In genomic region chr9:19621843-19622822, GRCm38 (mm10) we compare ENCODE assay signal across 8 mouse cellular contexts. TPM values are rescaled to one million over a fixed set of nuclear protein-coding genes. Genes with fewer than 3 reads are reported as not detected.
A peak's percentile ranks its signal among the peaks of the same experiment; 100 is the strongest.
DNase-seq lines count a peak whose midpoint lies in the region; ATAC-seq and TF ChIP-seq lines count a peak whose summit lies in the region.

Zfp317 (plus strand) TSS chr9:19622102.

- TF ChIP-seq POLR2A in bone marrow, adult 2 months (IDR thresholded peaks at IDR 0.05; ENCODE audit: borderline replicate concordance, control insufficient read depth, low read depth, low read length) = peak; percentile 42; the same call in 1 of the 2 replicates
- peak; percentile 48; the same call in 1 of the 2 replicates for TF ChIP-seq POLR2A in limb, embryonic 14.5 days (IDR thresholded peaks at IDR 0.05; ENCODE audit: borderline replicate concordance, extremely low read depth, insufficient read depth, insufficient read length)

- TF ChIP-seq CTCF in bone marrow, adult 2 months (IDR thresholded peaks at IDR 0.05; ENCODE audit: control insufficient read depth, insufficient read depth, low read length) = no peak
- no peak for TF ChIP-seq CTCF in midbrain, postnatal 0 days (IDR thresholded peaks at IDR 0.05)

- H3K27ac ChIP-seq in bone marrow, adult 2 months (ENCODE audit: control insufficient read depth, insufficient read depth, low read depth, low read length, poor library complexity) = peak within 1 kb of the TSS; percentile 82
- peak within 1 kb of the TSS; percentile 94 for H3K27ac ChIP-seq in embryonic facial prominence, embryonic 15.5 days (replicated peaks)
- peak within 1 kb of the TSS; percentile 92 for H3K27ac ChIP-seq in limb, embryonic 14.5 days (replicated peaks; ENCODE audit: low read depth, low read length)
- peak within 1 kb of the TSS; percentile 76 for H3K27ac ChIP-seq in midbrain, postnatal 0 days (ENCODE audit: low read depth, low read length)

- no peaks in the 10 kb centered on the region for H3K36me3 ChIP-seq in embryonic facial prominence, embryonic 15.5 days
- peaks cover 5% of the 10 kb centered on the region; the same call in 1 of the 2 replicates for H3K36me3 ChIP-seq in limb, embryonic 14.5 days (ENCODE audit: control insufficient read depth, insufficient read depth, low read length)
- no peaks in the 10 kb centered on the region; the same call in 1 of the 2 replicates for H3K36me3 ChIP-seq in midbrain, postnatal 0 days (ENCODE audit: insufficient read depth, low read length)

- ATAC-seq in embryonic facial prominence, embryonic 15.5 days (ENCODE audit: insufficient number of reproducible peaks, low FRiP score, low TSS enrichment, low read depth) = peak; percentile 97
- ATAC-seq in limb, embryonic 14.5 days (ENCODE audit: low FRiP score, low read depth) = peak; percentile 97
- peak; percentile 99 for ATAC-seq in midbrain, postnatal 0 days (ENCODE audit: low FRiP score)

- WGBS in bone marrow, adult 2 months = 2% methylated on average over 35 of the region's 35 CpGs
- WGBS in embryonic facial prominence, embryonic 15.5 days = 2% methylated on average over 35 of the region's 35 CpGs
- 2% methylated on average over 35 of the region's 35 CpGs for WGBS in limb, embryonic 14.5 days
- WGBS in midbrain, postnatal 0 days = 2% methylated on average over 35 of the region's 35 CpGs

- H3K9me3 ChIP-seq in embryonic facial prominence, embryonic 15.5 days (replicated peaks) = no peaks in the 10 kb centered on the region
- no peaks in the 10 kb centered on the region for H3K9me3 ChIP-seq in limb, embryonic 14.5 days (ENCODE audit: control insufficient read depth, low read length)
- no peaks in the 10 kb centered on the region for H3K9me3 ChIP-seq in midbrain, postnatal 0 days (ENCODE audit: low read length)

- DNase-seq in 416B (ENCODE audit: low read depth) = peak; percentile 100
- peak; percentile 99 for DNase-seq in heart, adult 8-10 months (ENCODE audit: low spot score)
- DNase-seq in kidney, adult 9 months = peak; percentile 99
- peak; percentile 100 for DNase-seq in limb, embryonic 14.5 days (ENCODE audit: low spot score)
- DNase-seq in midbrain, postnatal 0 days (ENCODE audit: low spot score) = peak; percentile 100
- DNase-seq in spleen, postnatal 14 days (ENCODE audit: low spot score in 2 of 2) = peak; percentile 54 to 64

- no peaks in the 10 kb centered on the region for H3K4me1 ChIP-seq in bone marrow, adult 2 months (ENCODE audit: control insufficient read depth, insufficient read depth, low read length)
- no peaks in the 10 kb centered on the region for H3K4me1 ChIP-seq in embryonic facial prominence, embryonic 15.5 days
- no peaks in the 10 kb centered on the region for H3K4me1 ChIP-seq in limb, embryonic 14.5 days (ENCODE audit: control insufficient read depth, insufficient read depth, low read length)
- H3K4me1 ChIP-seq in midbrain, postnatal 0 days (ENCODE audit: insufficient read depth, low read length) = no peaks in the 10 kb centered on the region

- H3K4me2 ChIP-seq in embryonic facial prominence, embryonic 15.5 days (replicated peaks) = peak within 1 kb of the TSS; percentile 41
- peak within 1 kb of the TSS; percentile 45 for H3K4me2 ChIP-seq in limb, embryonic 14.5 days (replicated peaks; ENCODE audit: low read depth, low read length, severe bottlenecking)
- peak within 1 kb of the TSS; percentile 48 for H3K4me2 ChIP-seq in midbrain, postnatal 0 days (ENCODE audit: low read depth, low read length, poor library complexity, severe bottlenecking)

- H3K4me3 ChIP-seq in bone marrow, adult 2 months (replicated peaks; ENCODE audit: control insufficient read depth, low read depth, low read length) = peak within 1 kb of the TSS; percentile 73
- H3K4me3 ChIP-seq in embryonic facial prominence, embryonic 15.5 days (replicated peaks) = peak within 1 kb of the TSS; percentile 64
- peak within 1 kb of the TSS; percentile 60 for H3K4me3 ChIP-seq in limb, embryonic 14.5 days (replicated peaks; ENCODE audit: low read length)
- H3K4me3 ChIP-seq in midbrain, postnatal 0 days (ENCODE audit: low read depth, low read length) = peak within 1 kb of the TSS; percentile 58

- peak within 1 kb of the TSS; percentile 46 for H3K9ac ChIP-seq in embryonic facial prominence, embryonic 15.5 days
- peak within 1 kb of the TSS; percentile 70 for H3K9ac ChIP-seq in limb, embryonic 14.5 days (ENCODE audit: low read depth, low read length, severe bottlenecking)
- H3K9ac ChIP-seq in midbrain, postnatal 0 days (replicated peaks; ENCODE audit: low read length, poor library complexity, severe bottlenecking) = peak within 1 kb of the TSS; percentile 62

- H3K27me3 ChIP-seq in embryonic facial prominence, embryonic 15.5 days = no peaks in the 10 kb centered on the region
- no peaks in the 10 kb centered on the region for H3K27me3 ChIP-seq in limb, embryonic 14.5 days (ENCODE audit: control insufficient read depth, insufficient read depth, low read length)
- H3K27me3 ChIP-seq in midbrain, postnatal 0 days (ENCODE audit: insufficient read depth, low read length) = no peaks in the 10 kb centered on the region

RNA-seq across cellular contexts. Expression of gene Zfp317, which starts in this region (rescaled TPM):
- polyA plus RNA-seq in bone marrow, adult 2 months (2011; ENCODE audit: insufficient read depth, insufficient read length, low replicate concordance, missing spikeins) = 4.4 and 8.6 TPM in 2 replicates
- polyA plus RNA-seq in embryonic facial prominence, embryonic 15.5 days (2015; fragmentation: Nextera tagmentation; extraction: Ambion mirVana) = 22.3 and 26.7 TPM in 2 replicates
- 10 to 100 TPM; 13.3 to 14.7 (median 13.7) TPM for total RNA-seq in heart, adult 8-10 months (2022)
- 17.0 and 19.7 TPM in 2 replicates for polyA plus RNA-seq in limb, embryonic 14.5 days (2012; rRNA removed)
- 21.5 and 25.6 TPM in 2 replicates for polyA plus RNA-seq in limb, embryonic 14.5 days (2014; fragmentation: Nextera tagmentation; extraction: Ambion mirVana)
- 40.3 and 54.4 TPM in 2 replicates for total RNA-seq in midbrain, postnatal 0 days (2014; rRNA removed)
- polyA plus RNA-seq in midbrain, postnatal 0 days (2015; fragmentation: Nextera tagmentation; extraction: Ambion mirVana) = 22.1 and 22.9 TPM in 2 replicates

Comparison
In these comparisons a context has a peak if more than half of its experiments do, and no peak if none do; other contexts are left out.
1. Peak in every context shown above with its lines: DNase-seq, ATAC-seq, H3K4me3 ChIP-seq and H3K27ac ChIP-seq.